Comparison of ENCODE assay signal across 10 mouse cellular contexts in genomic region chr12:86687971-86688573, GRCm38 (mm10). TPM values are rescaled to one million over a fixed set of nuclear protein-coding genes. Genes with fewer than 3 reads are reported as not detected.
DNase-seq lines count a peak whose midpoint lies in the region; ATAC-seq and TF ChIP-seq lines count a peak whose summit lies in the region.
"Had no signal": no experiment of that assay in that cellular context is flagged by ENCODE, and none has a peak within 500 bp of the region (broad histone marks: within the 10 kb centered on the region; RNA-seq: fewer than 3 reads in every experiment).

No protein-coding gene starts in this region.

- peaks cover 18 to 23% of the 10 kb centered on the region in 2 experiments for H3K4me1 ChIP-seq in ES-E14 (ENCODE audit: control insufficient read depth in 2 of 2, insufficient read depth in 2 of 2, low read length in 2 of 2, poor library complexity in 1 of 2)
- peaks cover 23% of the 10 kb centered on the region for H3K4me1 ChIP-seq in heart, embryonic 11.5 days (ENCODE audit: control insufficient read depth, insufficient read depth, low read length)
- peaks cover 49% of the 10 kb centered on the region for H3K4me1 ChIP-seq in liver, embryonic 13.5 days (replicated peaks)

- no peak for DNase-seq in gastrocnemius, adult 2 months
- DNase-seq in gastrocnemius, adult 18-20 months (ENCODE audit: low spot score), result no peak
- DNase-seq in ES-E14 (ENCODE audit: low read depth, low spot score), result peak; percentile 81
- no peak for DNase-seq in liver, embryonic 13.5 days
- DNase-seq in urinary bladder, postnatal 10 days (ENCODE audit: low spot score), result no peak
- no peak for DNase-seq in right cerebral cortex, postnatal 36 days (ENCODE audit: low spot score in 2 of 2)
- DNase-seq in adrenal gland, postnatal 25 days, result no peak

- intact Hi-C loops in gastrocnemius, adult 2 months (cut with DNase I), result no loop called here

- H3K9ac ChIP-seq in ES-E14 (ENCODE audit: insufficient read depth, low read depth, low read length, poor library complexity, severe bottlenecking), result peak overlapping the region; percentile 50
- H3K9ac ChIP-seq in heart, embryonic 11.5 days (ENCODE audit: low read depth, low read length), result no peak overlapping the region
- H3K9ac ChIP-seq in liver, embryonic 13.5 days, result no peak overlapping the region
- H3K9ac ChIP-seq: stomach, embryonic 15.5 days had no signal

- H3K27ac ChIP-seq in gastrocnemius, adult 2 months, result peak overlapping the region; percentile 66
- H3K27ac ChIP-seq in ES-E14 (ENCODE audit: insufficient read depth, low read depth, low read length, poor library complexity, severe bottlenecking), result peak overlapping the region; percentile 90
- peak overlapping the region; percentile 62; the same call in 1 of the 2 replicates for H3K27ac ChIP-seq in heart, embryonic 11.5 days (ENCODE audit: low read depth, low read length)
- H3K27ac ChIP-seq in liver, embryonic 13.5 days, result peak overlapping the region; percentile 45; the same call in 1 of the 2 replicates

- H3K9me3 ChIP-seq in ES-E14 (ENCODE audit: control insufficient read depth, insufficient read depth, low read depth, low read length), result no peaks in the 10 kb centered on the region
- no peaks in the 10 kb centered on the region for H3K9me3 ChIP-seq in heart, embryonic 11.5 days (replicated peaks; ENCODE audit: control insufficient read depth, low read length)
- H3K9me3 ChIP-seq in liver, embryonic 13.5 days (replicated peaks), result no peaks in the 10 kb centered on the region
- H3K9me3 ChIP-seq: stomach, embryonic 15.5 days had no signal

- no peak overlapping the region for H3K4me2 ChIP-seq in heart, embryonic 11.5 days
- no peak overlapping the region for H3K4me2 ChIP-seq in liver, embryonic 13.5 days
- H3K4me2 ChIP-seq: stomach, embryonic 15.5 days had no signal

- H3K4me3 ChIP-seq in gastrocnemius, adult 2 months, result no peak overlapping the region
- H3K4me3 ChIP-seq in ES-E14 (ENCODE audit: insufficient read depth in 1 of 2, low read depth in 1 of 2, low read length in 2 of 2, poor library complexity in 1 of 2, severe bottlenecking in 1 of 2), result peak overlapping the region; percentile 33 to 69
- H3K4me3 ChIP-seq in heart, embryonic 11.5 days (ENCODE audit: low read depth, low read length), result no peak overlapping the region
- H3K4me3 ChIP-seq in liver, embryonic 13.5 days (replicated peaks), result no peak overlapping the region
- H3K4me3 ChIP-seq: stomach, embryonic 15.5 days had no signal

- TF ChIP-seq CTCF in gastrocnemius, adult 2 months (IDR thresholded peaks at IDR 0.05), result no peak

- ATAC-seq in heart, embryonic 11.5 days (replicated peaks; ENCODE audit: insufficient number of reproducible peaks, low FRiP score, low TSS enrichment), result no peak
- peak; percentile 35; the same call in 1 of the 2 replicates for ATAC-seq in liver, embryonic 13.5 days (ENCODE audit: low read depth)

- no peaks in the 10 kb centered on the region for H3K27me3 ChIP-seq in heart, embryonic 11.5 days (ENCODE audit: control insufficient read depth, insufficient read depth, low read length)
- H3K27me3 ChIP-seq in liver, embryonic 13.5 days, result no peaks in the 10 kb centered on the region
- H3K27me3 ChIP-seq: stomach, embryonic 15.5 days had no signal

- WGBS in heart, embryonic 11.5 days (ENCODE audit: insufficient replicate concordance), result 63% methylated on average over 4 of the region's 4 CpGs
- WGBS in liver, embryonic 13.5 days (ENCODE audit: insufficient replicate concordance), result 60% methylated on average over 4 of the region's 4 CpGs

- in situ Hi-C loops in ES-E14 (cut with MboI; ENCODE audit: low sequenced_read_pairs in 2 of 2, unreplicated experiment in 2 of 2), result no loop called here

- H3K36me3 ChIP-seq in ES-E14 (ENCODE audit: control insufficient read depth, insufficient read depth, low read length, poor library complexity, severe bottlenecking), result no peaks in the 10 kb centered on the region
- H3K36me3 ChIP-seq in heart, embryonic 11.5 days (ENCODE audit: control insufficient read depth, insufficient read depth, low read length), result peaks cover 4% of the 10 kb centered on the region; the same call in 1 of the 2 replicates
- H3K36me3 ChIP-seq in liver, embryonic 13.5 days, result no peaks in the 10 kb centered on the region
- H3K36me3 ChIP-seq: stomach, embryonic 15.5 days had no signal

TF ChIP-seq in ES-E14, 5 proteins besides CTCF, POLR2A, EP300 and RAD21:
- no peak for TF ChIP-seq ZC3H11A (IDR thresholded peaks at IDR 0.05; ENCODE audit: borderline replicate concordance, low read depth, low read length)
- no peak for TF ChIP-seq ZNF384 (IDR thresholded peaks at IDR 0.05; ENCODE audit: low read depth, low read length)
- no peak for TF ChIP-seq MAFK (IDR thresholded peaks at IDR 0.05; ENCODE audit: insufficient read depth, low read depth, low read length)
- no peak for TF ChIP-seq CHD2 (IDR thresholded peaks at IDR 0.05; ENCODE audit: low read depth, low read length)
- TF ChIP-seq HCFC1 (IDR thresholded peaks at IDR 0.05; ENCODE audit: borderline replicate concordance, insufficient read depth, low read length), result no peak
TF ChIP-seq in ES-E14: peak in this region for 0.

RNA-seq across cellular contexts. Expression of gene Vash1, which starts 9.6 kb away (rescaled TPM):
- total RNA-seq in gastrocnemius, adult 2 months (2021), result 1 to 10 TPM; 4.0 to 6.9 TPM
- total RNA-seq in gastrocnemius, adult 18-20 months (2021), result 1 to 10 TPM; 3.4 to 5.0 TPM
- total RNA-seq in ES-E14 (2012; rRNA removed), result 4.0 and 4.8 TPM in 2 replicates
- polyA plus RNA-seq in heart, embryonic 11.5 days (2014; fragmentation: Nextera tagmentation; extraction: Ambion mirVana), result 7.7 and 8.2 TPM in 2 replicates
- 1.0 and 1.4 TPM in 2 replicates for polyA plus RNA-seq in liver, embryonic 13.5 days (2015; fragmentation: Nextera tagmentation; extraction: Ambion mirVana)
- 4.3 and 5.6 TPM in 2 replicates for total RNA-seq in adrenal gland, postnatal 25 days (2021)

RNA-seq across cellular contexts. Expression of gene Angel1, which starts 38.2 kb away (rescaled TPM):
- 1 to 10 TPM; 3.9 to 4.8 TPM for total RNA-seq in gastrocnemius, adult 2 months (2021)
- total RNA-seq in gastrocnemius, adult 18-20 months (2021), result 1 to 10 TPM; 4.2 TPM
- 13.7 and 21.7 TPM in 2 replicates for total RNA-seq in ES-E14 (2012; rRNA removed)
- 7.9 and 10.6 TPM in 2 replicates for polyA plus RNA-seq in heart, embryonic 11.5 days (2014; fragmentation: Nextera tagmentation; extraction: Ambion mirVana)
- 1.1 and 1.6 TPM in 2 replicates for polyA plus RNA-seq in liver, embryonic 13.5 days (2015; fragmentation: Nextera tagmentation; extraction: Ambion mirVana)
- total RNA-seq in adrenal gland, postnatal 25 days (2021), result 2.1 and 3.8 TPM in 2 replicates

RNA-seq across cellular contexts. Expression of gene Lrrc74a, which starts 46.1 kb away (rescaled TPM):
- total RNA-seq in gastrocnemius, adult 2 months (2021), result not detected
- total RNA-seq in gastrocnemius, adult 18-20 months (2021), result not detected
- total RNA-seq in ES-E14 (2012; rRNA removed), result not detected in 2 replicates
- not detected in 2 replicates for polyA plus RNA-seq in heart, embryonic 11.5 days (2014; fragmentation: Nextera tagmentation; extraction: Ambion mirVana)
- polyA plus RNA-seq in liver, embryonic 13.5 days (2015; fragmentation: Nextera tagmentation; extraction: Ambion mirVana), result not detected in 2 replicates
- total RNA-seq in adrenal gland, postnatal 25 days (2021), result not detected in 2 replicates
- total RNA-seq: left cerebral cortex, postnatal 10 days had no signal
- polyA plus RNA-seq: stomach, embryonic 15.5 days had no signal

Comparison
In these comparisons a context has a peak if more than half of its experiments do, and no peak if none do; other contexts are left out.
1. H3K4me3 ChIP-seq: peak in ES-E14 (2 of 2); none in gastrocnemius, adult 2 months (single experiment), heart, embryonic 11.5 days (single experiment) and liver, embryonic 13.5 days (single experiment).
2. Peak in every context shown above with its lines, with median percentiles within 50 percentile points of each other: H3K27ac ChIP-seq.